Mouse (Mus musculus): ENCODE measurements around the gene Rpl21.

The Rpl21 gene

GRCm38 (mm10) chr5:146834959-146835358 lies 2.3 kb downstream of the Rpl21 start:
- DNase-seq: no peak

GRCm38 (mm10) chr5:146837967-146838720 lies 5.5 kb downstream of the Rpl21 start:
- DNase-seq: no peak

GRCm38 (mm10) chr5:146838836-146839648 lies 6.4 kb downstream of the Rpl21 start:
- no peak for DNase-seq

GRCm38 (mm10) chr5:146839760-146840159 lies 7.1 kb downstream of the Rpl21 start:
- DNase-seq: no peak

- DNase-seq: no peak
These were observed 7.7 kb downstream of the Rpl21 start for GRCm38 (mm10) chr5:146840422-146840821.

- DNase-seq: no peak
These were observed 8.6 kb downstream of the Rpl21 start for GRCm38 (mm10) chr5:146841301-146841700.

- DNase-seq: no peak
These were observed 9.3 kb downstream of the Rpl21 start for GRCm38 (mm10) chr5:146841996-146842395.

GRCm38 (mm10) chr5:146844301-146844941 lies 11.7 kb downstream of the Rpl21 start:
- no peak for DNase-seq

- DNase-seq: peak; percentile 99
These were observed 12.3 kb downstream of the Rpl21 start, which contains the start of gene Rasl11a for GRCm38 (mm10) chr5:146844945-146845365. Rasl11a (plus strand) TSS chr5:146845071.

GRCm38 (mm10) chr5:146846489-146846888 lies 13.8 kb downstream of the Rpl21 start:
- DNase-seq: no peak

GRCm38 (mm10) chr5:146848936-146849582 lies 16.4 kb downstream of the Rpl21 start:
- no peak for DNase-seq

- no peak for DNase-seq
These were observed 23.4 kb downstream of the Rpl21 start for GRCm38 (mm10) chr5:146856106-146856505.

GRCm38 (mm10) chr5:146857620-146858019 lies 24.9 kb downstream of the Rpl21 start:
- no peak for DNase-seq

- DNase-seq: no peak
These were observed 26.1 kb downstream of the Rpl21 start for GRCm38 (mm10) chr5:146858772-146859171.

GRCm38 (mm10) chr5:146859246-146859645 lies 26.6 kb downstream of the Rpl21 start:
- DNase-seq: no peak

GRCm38 (mm10) chr5:146860222-146860998 lies 27.7 kb downstream of the Rpl21 start:
- DNase-seq: no peak

- DNase-seq: no peak
These were observed 28.9 kb downstream of the Rpl21 start for GRCm38 (mm10) chr5:146861588-146861987.

GRCm38 (mm10) chr5:146865511-146865910 lies 32.8 kb downstream of the Rpl21 start:
- no peak for DNase-seq

- no peak for DNase-seq
These were observed 33.6 kb downstream of the Rpl21 start for GRCm38 (mm10) chr5:146866277-146866676.

- peak; percentile 94 for DNase-seq
These were observed 34.7 kb downstream of the Rpl21 start for GRCm38 (mm10) chr5:146867246-146867945.

GRCm38 (mm10) chr5:146867946-146868314 lies 35.2 kb downstream of the Rpl21 start:
- no peak for DNase-seq
